Mouse (Mus musculus) erythroblast, embryonic 14.5 days (primary cell): ENCODE data around the gene Cd3eap.

Experiments used
- GATA1 ChIP-seq: IDR thresholded peaks from 2 replicates; pipeline ENCODE4 v1.6.1; 2012; ENCODE audit warnings: low read length, inconsistent platforms, mixed read lengths
- TAL1 ChIP-seq: IDR thresholded peaks from 3 replicates; pipeline ENCODE4 v1.6.1; 2012; ENCODE audit warnings: low read length, inconsistent platforms, mixed read lengths

DNA sequence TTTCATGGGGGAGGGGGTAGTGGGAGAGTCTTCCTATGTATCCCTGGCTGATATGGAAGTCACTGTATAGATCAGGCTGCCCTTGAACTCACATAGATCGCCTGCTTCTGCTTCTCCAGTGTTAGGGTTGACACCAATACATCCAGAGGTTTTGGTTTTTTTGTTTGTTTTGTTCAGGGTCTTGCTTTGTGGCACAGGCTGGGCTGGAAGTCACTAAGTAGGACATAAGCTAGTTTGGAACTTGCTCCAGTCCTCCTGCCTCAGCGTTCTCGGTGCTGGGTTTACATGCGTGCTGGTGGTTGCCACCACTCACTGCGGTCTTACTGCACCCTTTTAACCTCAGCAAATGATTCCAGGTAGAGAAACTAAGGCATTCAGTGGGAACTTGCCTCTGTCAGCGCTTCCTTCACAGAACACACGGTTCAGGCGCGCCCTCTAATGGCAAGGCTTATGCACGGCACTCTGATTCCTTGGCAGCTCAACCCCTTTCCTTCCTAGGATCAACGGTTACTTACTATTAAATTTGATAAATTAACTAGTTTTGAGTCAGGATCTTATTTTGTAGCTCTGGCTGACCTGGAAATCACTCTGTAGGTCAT lies 16.0 kb downstream of the Cd3eap start:
- TF ChIP-seq GATA1 (no peak), TAL1 (no peak)
